Mouse (Mus musculus): ENCODE measurements around the gene Bri3. TPM values are rescaled to one million over a fixed set of nuclear protein-coding genes. Genes with fewer than 3 reads are reported as not detected.

Gene Bri3
- polyA plus RNA-seq, 1 experiment from 2014 or later: 123 TPM

- Histone ChIP-seq H3K4me1 (replicated peaks; ENCODE audit: control insufficient read depth, insufficient read depth, low read length) (no peaks in the 10 kb centered on the region), H3K4me3 (replicated peaks; ENCODE audit: low read length) (no peak overlapping the region), H3K27me3 (ENCODE audit: control insufficient read depth, insufficient read depth, low read length) (no peaks in the 10 kb centered on the region), H3K27ac (no peak overlapping the region), H3K9me3 (ENCODE audit: control insufficient read depth, low read length) (no peaks in the 10 kb centered on the region), H3K36me3 (replicated peaks; ENCODE audit: control insufficient read depth, insufficient read depth) (no peaks in the 10 kb centered on the region), H3K4me2 (replicated peaks) (no peak overlapping the region), H3K9ac (no peak overlapping the region)
- no peak for DNase-seq (ENCODE audit: low spot score)
- 91% methylated on average over 9 of the region's 9 CpGs for WGBS
- no peak for ATAC-seq (ENCODE audit: low FRiP score)
These were observed 183.6 kb downstream of the Bri3 start for GRCm38 (mm10) chr5:144427861-144428260.

- no peak overlapping the region for H3K4me3 ChIP-seq (replicated peaks; ENCODE audit: low read length)
- H3K4me1 ChIP-seq (replicated peaks; ENCODE audit: control insufficient read depth, insufficient read depth, low read length): no peaks in the 10 kb centered on the region
- H3K27me3 ChIP-seq (ENCODE audit: control insufficient read depth, insufficient read depth, low read length): no peaks in the 10 kb centered on the region
- 48% methylated on average over 6 of the region's 6 CpGs for WGBS
- DNase-seq (ENCODE audit: low spot score): peak; percentile 37
- no peak overlapping the region for H3K4me2 ChIP-seq (replicated peaks)
- no peaks in the 10 kb centered on the region for H3K9me3 ChIP-seq (ENCODE audit: control insufficient read depth, low read length)
- no peaks in the 10 kb centered on the region for H3K36me3 ChIP-seq (replicated peaks; ENCODE audit: control insufficient read depth, insufficient read depth)
- no peak for ATAC-seq (ENCODE audit: low FRiP score)
- H3K9ac ChIP-seq: no peak overlapping the region
- no peak overlapping the region for H3K27ac ChIP-seq
These were observed 187.2 kb downstream of the Bri3 start for GRCm38 (mm10) chr5:144431481-144431880.

GRCm38 (mm10) chr5:144439286-144440040 is 195.2 kb downstream of the Bri3 start:
- Histone ChIP-seq H3K27me3 (ENCODE audit: control insufficient read depth, insufficient read depth, low read length) (no peaks in the 10 kb centered on the region), H3K4me2 (replicated peaks) (no peak overlapping the region), H3K36me3 (replicated peaks; ENCODE audit: control insufficient read depth, insufficient read depth) (no peaks in the 10 kb centered on the region), H3K27ac (no peak overlapping the region), H3K4me3 (replicated peaks; ENCODE audit: low read length) (no peak overlapping the region), H3K9me3 (ENCODE audit: control insufficient read depth, low read length) (0 out of 2 replicates have a peak, but pooled peaks cover 4% of the 10 kb centered on the region), H3K4me1 (replicated peaks; ENCODE audit: control insufficient read depth, insufficient read depth, low read length) (no peaks in the 10 kb centered on the region), H3K9ac (no peak overlapping the region)
- WGBS: 82% methylated on average over 10 of the region's 10 CpGs
- ATAC-seq (ENCODE audit: low FRiP score): no peak
- DNase-seq (ENCODE audit: low spot score): no peak

- DNase-seq (ENCODE audit: low spot score) (peak; percentile 38), ATAC-seq (ENCODE audit: low FRiP score) (no peak)
- H3K9ac ChIP-seq: no peak overlapping the region
- H3K4me3 ChIP-seq (replicated peaks; ENCODE audit: low read length): no peak overlapping the region
- no peak overlapping the region for H3K4me2 ChIP-seq (replicated peaks)
- H3K9me3 ChIP-seq (ENCODE audit: control insufficient read depth, low read length): 0 out of 2 replicates have a peak, but pooled peaks cover 4% of the 10 kb centered on the region
- WGBS: 23% methylated on average over 12 of the region's 12 CpGs
- H3K4me1 ChIP-seq (replicated peaks; ENCODE audit: control insufficient read depth, insufficient read depth, low read length): no peaks in the 10 kb centered on the region
- H3K36me3 ChIP-seq (replicated peaks; ENCODE audit: control insufficient read depth, insufficient read depth): no peaks in the 10 kb centered on the region
- H3K27ac ChIP-seq: no peak overlapping the region
- no peaks in the 10 kb centered on the region for H3K27me3 ChIP-seq (ENCODE audit: control insufficient read depth, insufficient read depth, low read length)
These were observed 197.6 kb downstream of the Bri3 start for GRCm38 (mm10) chr5:144441831-144442271.

GRCm38 (mm10) chr5:144446475-144447225 is 202.4 kb downstream of the Bri3 start:
- no peaks in the 10 kb centered on the region for H3K4me1 ChIP-seq (replicated peaks; ENCODE audit: control insufficient read depth, insufficient read depth, low read length)
- peak; percentile 44 for DNase-seq (ENCODE audit: low spot score)
- H3K9ac ChIP-seq: no peak overlapping the region
- ATAC-seq (ENCODE audit: low FRiP score): no peak
- no peak overlapping the region for H3K27ac ChIP-seq
- H3K9me3 ChIP-seq (ENCODE audit: control insufficient read depth, low read length): 0 out of 2 replicates have a peak, but pooled peaks cover 4% of the 10 kb centered on the region
- no peak overlapping the region for H3K4me3 ChIP-seq (replicated peaks; ENCODE audit: low read length)
- no peaks in the 10 kb centered on the region for H3K36me3 ChIP-seq (replicated peaks; ENCODE audit: control insufficient read depth, insufficient read depth)
- H3K4me2 ChIP-seq (replicated peaks): no peak overlapping the region
- WGBS: 78% methylated on average over 10 of the region's 10 CpGs
- no peaks in the 10 kb centered on the region for H3K27me3 ChIP-seq (ENCODE audit: control insufficient read depth, insufficient read depth, low read length)

- ATAC-seq (ENCODE audit: low FRiP score): no peak
- Histone ChIP-seq H3K36me3 (replicated peaks; ENCODE audit: control insufficient read depth, insufficient read depth) (no peaks in the 10 kb centered on the region), H3K9me3 (ENCODE audit: control insufficient read depth, low read length) (0 out of 2 replicates have a peak, but pooled peaks cover 4% of the 10 kb centered on the region), H3K4me1 (replicated peaks; ENCODE audit: control insufficient read depth, insufficient read depth, low read length) (no peaks in the 10 kb centered on the region), H3K9ac (no peak overlapping the region), H3K4me3 (replicated peaks; ENCODE audit: low read length) (no peak overlapping the region), H3K27me3 (ENCODE audit: control insufficient read depth, insufficient read depth, low read length) (no peaks in the 10 kb centered on the region), H3K4me2 (replicated peaks) (no peak overlapping the region), H3K27ac (no peak overlapping the region)
- DNase-seq (ENCODE audit: low spot score): no peak
- 87% methylated on average over 8 of the region's 8 CpGs for WGBS
These were observed 203.0 kb downstream of the Bri3 start for GRCm38 (mm10) chr5:144447226-144447616.

- ATAC-seq (ENCODE audit: low FRiP score) (no peak), DNase-seq (ENCODE audit: low spot score) (no peak)
- Histone ChIP-seq H3K27ac (no peak overlapping the region), H3K4me3 (replicated peaks; ENCODE audit: low read length) (no peak overlapping the region), H3K4me2 (replicated peaks) (no peak overlapping the region), H3K27me3 (ENCODE audit: control insufficient read depth, insufficient read depth, low read length) (no peaks in the 10 kb centered on the region), H3K36me3 (replicated peaks; ENCODE audit: control insufficient read depth, insufficient read depth) (no peaks in the 10 kb centered on the region), H3K9me3 (ENCODE audit: control insufficient read depth, low read length) (0 out of 2 replicates have a peak, but pooled peaks cover 4% of the 10 kb centered on the region), H3K9ac (no peak overlapping the region), H3K4me1 (replicated peaks; ENCODE audit: control insufficient read depth, insufficient read depth, low read length) (no peaks in the 10 kb centered on the region)
- 65% methylated on average over 5 of the region's 5 CpGs for WGBS
These were observed 203.7 kb downstream of the Bri3 start for GRCm38 (mm10) chr5:144447975-144448374.

- no peak overlapping the region for H3K4me3 ChIP-seq (replicated peaks; ENCODE audit: low read length)
- H3K9ac ChIP-seq: no peak overlapping the region
- whole genome bisulfite sequencing: 74% methylated on average over 7 of the region's 7 CpGs
- no peaks in the 10 kb centered on the region for H3K27me3 ChIP-seq (ENCODE audit: control insufficient read depth, insufficient read depth, low read length)
- no peak for ATAC-seq (ENCODE audit: low FRiP score)
- DNase-seq (ENCODE audit: low spot score): no peak
- H3K36me3 ChIP-seq (replicated peaks; ENCODE audit: control insufficient read depth, insufficient read depth): no peaks in the 10 kb centered on the region
- no peaks in the 10 kb centered on the region for H3K9me3 ChIP-seq (ENCODE audit: control insufficient read depth, low read length)
- H3K4me2 ChIP-seq (replicated peaks): no peak overlapping the region
- H3K27ac ChIP-seq: no peak overlapping the region
- no peaks in the 10 kb centered on the region for H3K4me1 ChIP-seq (replicated peaks; ENCODE audit: control insufficient read depth, insufficient read depth, low read length)
These were observed 208.7 kb downstream of the Bri3 start for GRCm38 (mm10) chr5:144452776-144453455.
